Mouse (Mus musculus) heart, postnatal 4 days (tissue): ENCODE measurements around the gene Aoc2. TPM values are rescaled to one million over a fixed set of nuclear protein-coding genes. Genes with fewer than 3 reads are reported as not detected.
A peak's percentile ranks its signal among the peaks of the same experiment; 100 is the strongest.
"Not testable (repeated sequence)": the region's sequence is repeated elsewhere in the genome, so short reads cannot be mapped to it uniquely, and the experiment has no call there.

Experiments
- DNase-seq: peaks from one replicate; pipeline ENCODE4 v3.0.0; 2021
- total RNA-seq, 2 experiments: library from RNA; stranded (reverse); gene quantifications; 2 replicates each; pipeline ENCODE4 v1.2.3; 2021

The Aoc2 gene
- total RNA-seq, 2 experiments from 2014 or later = 2.9 to 3.2 TPM

- peak; percentile 94 for DNase-seq
Observed at GRCm38 (mm10) chr11:101315665-101316500, 9.0 kb upstream of the Aoc2 start, which contains the start of gene Psme3. Gene Psme3, plus strand, starts transcription at chr11:101316213.

DNA sequence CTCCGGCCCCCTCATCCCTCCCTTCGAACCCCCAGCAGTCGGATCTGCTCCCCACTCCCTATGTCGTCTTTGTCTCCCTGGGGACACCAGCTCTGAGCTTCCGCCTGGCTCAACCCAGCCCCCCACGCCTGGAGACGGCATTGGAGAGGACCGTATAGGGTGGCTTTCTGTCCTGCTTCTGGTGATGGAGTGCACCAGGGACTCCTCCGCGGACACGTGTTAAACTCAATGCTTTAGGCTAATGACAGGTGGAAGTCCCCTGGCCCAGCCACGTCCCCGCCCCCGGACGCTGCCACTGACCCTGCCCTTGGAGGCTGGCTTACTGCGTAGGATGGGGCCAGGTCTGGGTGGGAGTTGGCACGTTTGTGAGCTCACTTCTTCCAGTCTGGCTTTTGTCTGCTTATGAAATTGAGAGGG lies 8.4 kb upstream of the Aoc2 start:
- DNase-seq = peak; percentile 41

- DNase-seq = peak; percentile 87
Observed at GRCm38 (mm10) chr11:101323609-101324008, 1.3 kb upstream of the Aoc2 start.

DNA sequence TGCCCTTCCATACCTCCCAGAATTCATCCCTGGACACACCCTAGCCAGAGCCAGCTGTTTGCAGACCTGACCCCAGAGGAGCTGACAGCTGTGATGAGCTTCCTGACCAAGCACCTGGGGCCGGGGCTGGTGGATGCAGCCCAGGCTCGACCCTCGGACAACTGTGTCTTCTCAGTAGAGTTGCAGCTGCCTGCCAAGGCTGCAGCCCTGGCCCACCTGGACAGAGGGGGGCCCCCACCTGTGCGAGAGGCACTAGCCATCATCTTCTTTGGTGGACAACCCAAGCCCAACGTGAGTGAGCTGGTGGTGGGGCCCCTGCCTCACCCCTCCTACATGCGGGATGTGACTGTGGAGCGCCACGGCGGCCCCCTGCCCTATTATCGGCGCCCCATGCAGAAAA lies 338 bp downstream of the Aoc2 start:
- peak; percentile 15 for DNase-seq

- DNase-seq = no peak
Observed at GRCm38 (mm10) chr11:101326147-101326546, 1.3 kb downstream of the Aoc2 start.

- DNase-seq = no peak
Observed at GRCm38 (mm10) chr11:101327311-101327710, 2.4 kb downstream of the Aoc2 start.

DNA sequence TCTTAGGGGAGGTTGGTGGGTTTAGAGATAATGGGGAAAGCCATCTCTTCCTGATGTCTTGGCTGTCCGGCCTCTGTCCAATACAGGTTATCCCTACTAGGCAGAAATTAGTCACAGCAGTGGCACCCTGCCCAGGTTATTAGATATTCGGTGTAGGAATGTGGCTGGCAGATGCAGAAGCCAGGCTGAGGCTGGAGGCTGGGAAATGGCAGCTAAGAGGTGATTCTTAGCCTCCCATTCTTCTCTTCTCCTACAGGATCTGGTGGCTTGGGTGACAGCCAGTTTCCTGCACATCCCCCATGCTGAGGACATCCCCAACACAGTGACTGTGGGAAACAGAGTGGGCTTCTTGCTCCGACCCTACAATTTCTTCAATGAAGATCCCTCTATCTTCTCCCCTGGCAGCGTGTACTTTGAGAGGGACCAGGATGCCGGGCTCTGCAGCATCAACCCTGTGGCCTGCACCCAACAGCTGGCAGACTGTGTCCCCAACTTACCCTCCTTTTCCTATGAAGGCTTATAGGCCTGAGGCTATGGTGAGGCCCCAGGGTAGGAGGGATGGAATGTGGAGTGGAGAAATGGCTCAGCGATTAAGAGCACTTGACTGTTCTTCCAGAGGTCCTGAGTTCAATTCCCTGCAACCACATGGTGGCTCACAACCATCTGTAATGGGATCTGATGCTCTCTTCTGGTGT lies 4.2 kb downstream of the Aoc2 start:
- peak; percentile 81 for DNase-seq

GRCm38 (mm10) chr11:101330371-101330924 lies 5.6 kb downstream of the Aoc2 start, which contains the start of gene Aoc3:
Gene Aoc3, plus strand, starts transcription at chr11:101330605.
- peak; percentile 61 for DNase-seq

- not testable (repeated sequence) for DNase-seq
Observed at GRCm38 (mm10) chr11:101330961-101331360, 6.1 kb downstream of the Aoc2 start.

DNA sequence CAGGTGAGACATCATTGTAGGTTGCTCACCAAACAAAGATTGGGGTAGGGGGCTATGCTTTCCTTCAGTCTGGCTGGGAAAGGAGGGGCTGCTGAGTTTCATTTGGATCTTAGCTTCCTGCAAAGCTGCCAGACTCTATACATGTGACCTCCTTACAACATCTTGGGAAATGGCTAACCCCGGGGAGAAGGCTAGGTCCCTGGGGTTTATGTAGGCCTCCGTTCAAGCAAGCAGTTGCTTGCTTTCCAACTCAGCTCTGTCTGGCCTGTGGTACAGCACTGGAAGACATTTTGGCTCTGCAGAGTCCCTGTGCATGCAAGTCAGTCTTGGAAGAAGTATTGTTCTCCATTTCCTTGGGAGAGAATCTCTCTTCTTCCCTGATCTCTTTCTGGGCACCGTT lies 7.7 kb downstream of the Aoc2 start:
- peak; percentile 36 for DNase-seq

DNA sequence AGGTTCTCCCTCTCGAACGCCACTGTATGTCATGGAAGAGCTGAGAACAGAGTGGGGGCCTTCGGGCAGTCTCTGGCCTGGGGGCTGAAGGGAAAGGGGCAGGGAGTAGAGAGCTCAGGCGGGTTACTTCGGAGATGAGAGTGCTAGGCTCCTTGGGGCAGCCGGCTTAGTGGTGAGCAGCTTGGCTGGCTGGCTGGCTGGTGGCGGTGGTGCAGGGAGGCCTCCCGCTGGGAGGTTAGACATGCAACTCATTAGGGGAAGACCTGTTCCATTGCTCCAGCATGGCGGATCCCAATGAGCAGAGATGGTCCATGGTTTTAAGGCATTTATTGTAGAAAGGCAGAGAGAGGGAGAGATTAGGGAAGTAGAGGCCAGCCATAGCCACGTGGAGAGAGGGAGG lies 9.2 kb downstream of the Aoc2 start:
- DNase-seq = no peak

DNA sequence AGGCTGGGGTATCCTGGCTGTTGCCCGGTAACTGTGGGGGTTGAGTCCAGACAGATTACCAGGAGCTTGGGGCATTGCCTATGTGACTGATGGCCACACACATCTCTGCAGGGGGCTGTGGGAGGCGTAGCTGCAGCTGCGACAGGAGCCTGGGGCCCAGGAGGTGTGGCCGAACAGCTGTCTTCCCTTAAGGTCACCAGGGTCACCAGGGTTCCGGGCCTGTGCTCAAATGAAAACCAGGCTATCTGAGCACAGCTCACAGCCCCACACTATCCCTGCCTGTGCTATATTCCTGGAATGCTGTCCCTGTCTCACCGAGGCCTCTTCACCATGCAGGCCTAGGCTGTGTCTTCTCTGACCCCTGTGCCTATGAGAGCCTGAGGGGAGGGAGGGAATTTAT lies 9.7 kb downstream of the Aoc2 start:
- DNase-seq = no peak

GRCm38 (mm10) chr11:101335685-101336084 lies 10.8 kb downstream of the Aoc2 start:
- DNase-seq = no peak

- DNase-seq = no peak
Observed at GRCm38 (mm10) chr11:101338123-101338760, 13.4 kb downstream of the Aoc2 start.

DNA sequence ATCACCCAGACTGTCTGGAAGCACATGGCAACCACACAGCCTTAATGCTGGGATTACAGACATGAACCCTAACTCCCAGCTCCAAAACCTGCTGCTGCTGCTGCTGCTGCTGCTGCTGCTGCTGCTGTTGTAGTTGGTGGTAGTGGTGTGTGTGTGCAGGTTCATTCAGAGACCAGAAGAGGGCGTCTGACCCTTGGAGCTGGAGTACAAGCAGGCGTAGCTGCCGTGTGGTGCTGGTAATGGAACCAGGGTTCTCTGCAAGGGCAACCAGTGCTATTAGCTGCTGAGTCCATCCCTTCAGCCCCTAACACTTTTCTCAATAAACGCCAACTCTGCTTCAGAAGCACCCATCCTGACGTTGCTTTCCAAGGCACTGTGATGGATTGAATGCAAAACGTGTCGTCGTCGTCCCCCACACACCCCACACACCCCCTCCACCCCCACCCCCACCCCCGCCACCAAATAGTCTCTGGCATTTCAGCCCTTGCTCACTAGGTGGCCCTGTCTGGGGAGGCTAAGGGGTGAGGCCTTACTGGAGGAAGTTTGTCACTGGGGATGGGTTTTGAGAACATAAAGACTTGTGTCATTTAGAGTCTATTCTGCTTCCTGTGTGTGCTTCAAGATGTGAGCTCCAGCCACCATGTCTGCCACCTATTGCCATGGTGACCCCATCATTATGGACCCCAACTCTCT lies 22.4 kb downstream of the Aoc2 start:
- DNase-seq = no peak

GRCm38 (mm10) chr11:101348774-101349173 lies 23.9 kb downstream of the Aoc2 start:
- no peak for DNase-seq

GRCm38 (mm10) chr11:101349216-101349615 lies 24.4 kb downstream of the Aoc2 start:
- DNase-seq = no peak

DNA sequence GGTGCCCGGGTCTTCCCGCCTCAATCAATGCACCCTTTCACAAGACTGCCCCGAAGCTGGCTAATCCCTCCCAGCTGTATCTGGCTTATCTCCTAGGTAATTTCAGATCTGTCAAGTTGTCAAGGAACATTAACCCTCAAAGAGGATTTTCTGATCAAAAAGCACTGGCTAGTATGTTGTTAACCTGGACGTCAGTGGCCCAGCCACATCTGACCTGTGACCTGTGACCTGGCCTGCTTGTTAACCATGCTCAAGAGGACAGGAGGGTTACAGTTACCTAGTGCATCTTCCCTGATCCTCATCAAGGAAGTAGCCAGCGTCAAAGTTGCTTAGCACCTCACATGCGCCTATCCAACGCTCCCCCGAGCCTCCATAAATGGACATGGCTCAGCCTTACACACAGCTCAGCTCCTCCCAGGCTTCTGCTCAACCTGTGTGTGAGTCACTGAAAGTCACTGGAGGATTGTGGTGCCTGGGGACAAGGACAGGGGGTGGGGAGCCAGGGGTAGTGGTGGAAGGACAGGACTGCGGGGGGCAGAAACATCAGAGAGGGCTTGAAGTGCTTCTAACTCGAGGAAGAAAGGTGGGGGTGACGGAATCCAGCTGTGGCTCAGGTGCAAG lies 26.3 kb downstream of the Aoc2 start:
- DNase-seq = no peak

DNA sequence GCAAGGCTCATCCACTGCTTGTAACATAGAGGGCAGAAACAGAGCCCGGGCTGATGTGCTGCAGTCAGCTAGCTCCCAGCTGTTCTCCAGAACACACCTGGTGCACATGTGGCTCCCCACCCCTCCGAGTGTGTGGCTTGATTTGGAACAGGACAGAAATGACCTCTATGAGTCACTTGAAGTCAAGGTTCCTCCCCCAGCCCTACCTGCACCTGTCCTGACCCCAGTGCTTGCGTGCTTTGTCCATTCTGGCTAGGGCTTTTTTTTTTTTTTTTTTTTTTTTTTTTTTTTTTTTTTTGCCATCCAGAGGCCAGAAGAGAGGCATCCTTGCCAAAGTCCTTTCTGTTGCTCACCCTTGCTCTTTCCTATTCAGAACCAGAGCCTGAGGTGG lies 26.9 kb downstream of the Aoc2 start:
- no peak for DNase-seq

DNA sequence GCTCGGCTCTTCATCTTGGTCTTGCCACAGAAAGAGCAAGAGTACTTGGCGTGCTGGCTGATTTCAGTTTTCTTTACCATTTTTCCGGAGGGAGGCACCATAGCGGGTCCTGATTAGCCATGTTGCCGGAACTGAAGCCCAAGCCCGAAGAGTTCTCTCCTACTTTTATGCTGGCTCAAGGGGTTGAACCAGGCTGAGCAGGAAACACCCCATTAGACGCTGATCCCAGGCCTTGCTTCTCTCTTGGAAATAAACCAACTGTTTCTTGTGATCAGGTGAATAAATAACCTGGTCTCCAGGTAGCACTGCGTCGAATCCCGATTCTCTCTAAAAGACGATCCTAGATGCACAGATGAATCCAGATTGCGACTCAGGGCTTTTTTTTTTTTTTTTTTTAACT lies 28.6 kb downstream of the Aoc2 start:
- DNase-seq = no peak

DNA sequence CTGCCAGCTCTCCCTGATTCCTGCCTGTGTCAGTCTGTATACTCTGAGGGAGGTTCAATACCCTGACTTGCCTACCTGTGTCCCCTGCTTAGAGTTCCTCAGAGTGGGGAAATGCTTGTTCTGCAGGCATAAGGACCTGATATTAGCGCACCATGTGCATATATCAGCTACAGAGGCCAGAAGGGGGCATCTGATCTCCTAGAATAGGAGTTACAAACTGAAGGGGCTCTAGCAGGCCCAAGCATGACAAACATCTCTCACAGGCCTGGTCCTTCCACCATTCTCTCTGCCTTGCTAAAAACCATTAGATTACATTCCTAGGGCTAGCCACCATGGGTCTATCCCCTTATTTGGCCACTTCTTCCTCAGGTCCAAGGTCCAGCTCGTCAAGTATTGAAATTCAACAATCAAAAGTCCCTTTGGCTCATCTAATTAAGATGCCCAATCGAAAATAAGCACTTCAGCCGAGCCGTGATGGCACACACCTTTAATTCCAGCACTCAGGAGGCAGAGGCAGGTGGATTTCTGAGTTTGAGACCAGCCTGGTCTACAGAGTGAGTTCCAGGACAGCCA lies 29.7 kb downstream of the Aoc2 start:
- DNase-seq = no peak
